Mouse (Mus musculus) forebrain, embryonic 10.5 days (tissue): Measurements from ENCODE around the gene Nfyc. TPM values are rescaled to one million over a fixed set of nuclear protein-coding genes. Genes with fewer than 3 reads are reported as not detected.

Source experiments
- DNase-seq: peaks from one replicate; pipeline ENCODE4 v3.0.0-alpha.2; 2017; ENCODE audit warnings: low spot score; ENCODE audit errors: extremely low spot score
- H3K27ac ChIP-seq: fragments of 300-500 bp; sonication (generic); 2 replicates; pipeline ENCODE4 v1.5.1; 2016; ENCODE audit warnings: mild to moderate bottlenecking
- H3K27me3 ChIP-seq: fragments of 300-500 bp; sonication (generic); 2 replicates; pipeline ENCODE4 v1.6.1; 2016; ENCODE audit warnings: mild to moderate bottlenecking; ENCODE audit not compliant: poor library complexity, severe bottlenecking
- H3K36me3 ChIP-seq: fragments of 300-500 bp; sonication (generic); replicated peaks from 2 replicates; pipeline ENCODE4 v1.6.1; 2016; ENCODE audit warnings: mild to moderate bottlenecking, moderate library complexity
- H3K4me1 ChIP-seq: fragments of 300-500 bp; sonication (generic); 2 replicates; pipeline ENCODE4 v1.6.1; 2016
- H3K4me3 ChIP-seq: fragments of 300-500 bp; sonication (generic); 2 replicates; pipeline ENCODE4 v1.5.1; 2016; ENCODE audit warnings: mild to moderate bottlenecking, moderate library complexity
- H3K9me3 ChIP-seq: fragments of 300-500 bp; sonication (generic); 2 replicates; pipeline ENCODE4 v1.6.1; 2016; ENCODE audit warnings: mild to moderate bottlenecking, moderate library complexity
- WGBS: fragments of 180-500 bp; shearing (Covaris S2); methylation state at CpG from one replicate; pipeline ENCODE4 v1.1.7; 2016; 5-methylcytosine and 5-hydroxymethylcytosine counted together
- polyA plus RNA-seq: library from polyadenylated mRNA; unstranded; fragments of >200 nt; fragmentation: Nextera tagmentation; extraction: Ambion mirVana; gene quantifications from 2 replicates; pipeline ENCODE4 v1.2.1, GENCODE M21; 2016

The Nfyc gene
- polyA plus RNA-seq = 128 and 131 TPM in 2 replicates

DNA sequence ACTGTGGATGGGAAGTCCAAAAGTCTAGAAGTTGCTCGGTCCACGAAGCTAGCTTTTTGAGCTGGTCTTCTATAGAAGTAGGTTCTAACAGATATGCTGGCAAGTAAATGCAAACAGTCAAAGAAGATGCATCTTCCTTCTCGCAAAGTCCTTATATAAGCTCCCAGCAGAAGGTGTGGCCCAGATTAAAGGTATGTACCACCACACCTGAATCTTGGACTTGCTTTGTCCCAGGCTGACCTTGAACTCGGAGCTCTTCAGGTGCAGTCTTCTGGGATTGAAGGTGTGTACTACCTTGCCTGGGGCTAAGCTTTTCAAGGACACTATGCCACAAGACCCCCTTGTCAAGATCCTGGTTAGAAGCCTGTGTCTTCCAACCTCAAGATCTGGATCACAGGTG, at the start of gene Nfyc:
Gene Nfyc, minus strand, starts transcription at position 101 of the 400 bp plus-strand sequence.
- Histone ChIP-seq H3K4me1 (0 out of 2 replicates have a peak, but pooled peaks cover under 1% of the 10 kb centered on the region), H3K9me3 (no peaks in the 10 kb centered on the region), H3K27ac (no peak within 1 kb of the TSS), H3K27me3 (no peaks in the 10 kb centered on the region), H3K4me3 (no peak within 1 kb of the TSS), H3K36me3 (no peaks in the 10 kb centered on the region)
- no peak for DNase-seq
- WGBS = 88% methylated on average over 4 of the region's 4 CpGs

DNA sequence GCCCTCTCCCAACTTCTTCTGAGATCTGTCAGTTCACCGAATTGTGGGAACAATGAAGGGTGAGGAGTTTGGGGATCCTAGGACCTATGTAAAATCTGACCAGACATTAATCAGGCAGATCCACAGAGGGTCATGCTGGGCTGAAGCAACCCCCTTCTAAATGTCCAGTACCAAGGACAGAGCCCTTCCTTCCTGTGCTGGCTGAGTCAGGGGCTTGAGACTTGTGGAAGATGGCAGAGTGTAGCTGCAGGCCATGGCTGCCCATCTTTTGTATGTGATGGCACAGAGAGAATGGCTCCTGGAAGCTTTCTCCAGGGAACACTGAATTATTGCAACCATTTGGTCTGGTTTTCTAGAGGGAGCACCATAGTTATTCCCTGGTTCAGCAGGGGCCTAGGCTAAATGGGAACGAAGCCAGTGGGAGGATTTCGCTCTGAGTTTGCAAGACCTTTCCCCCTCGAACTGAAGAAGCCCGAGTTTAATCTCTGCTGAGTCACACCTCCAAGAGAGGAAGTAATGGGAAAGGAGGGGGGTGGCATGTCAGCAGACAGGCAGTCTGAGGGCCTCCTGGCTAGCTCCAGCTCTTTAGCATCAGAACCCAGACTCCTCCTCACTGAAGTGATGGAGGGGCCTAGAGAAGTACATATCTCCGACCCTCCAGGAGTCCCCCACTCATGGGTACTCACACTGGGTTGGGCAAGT, 49.5 kb upstream of the Nfyc start:
- 67% methylated on average over 6 of the region's 6 CpGs for WGBS
- no peak overlapping the region for H3K4me3 ChIP-seq
- no peak for DNase-seq
- H3K27me3 ChIP-seq = no peaks in the 10 kb centered on the region
- no peak overlapping the region for H3K27ac ChIP-seq
- H3K4me1 ChIP-seq = peaks cover 32% of the 10 kb centered on the region
- no peaks in the 10 kb centered on the region for H3K9me3 ChIP-seq
- H3K36me3 ChIP-seq = no peaks in the 10 kb centered on the region

DNA sequence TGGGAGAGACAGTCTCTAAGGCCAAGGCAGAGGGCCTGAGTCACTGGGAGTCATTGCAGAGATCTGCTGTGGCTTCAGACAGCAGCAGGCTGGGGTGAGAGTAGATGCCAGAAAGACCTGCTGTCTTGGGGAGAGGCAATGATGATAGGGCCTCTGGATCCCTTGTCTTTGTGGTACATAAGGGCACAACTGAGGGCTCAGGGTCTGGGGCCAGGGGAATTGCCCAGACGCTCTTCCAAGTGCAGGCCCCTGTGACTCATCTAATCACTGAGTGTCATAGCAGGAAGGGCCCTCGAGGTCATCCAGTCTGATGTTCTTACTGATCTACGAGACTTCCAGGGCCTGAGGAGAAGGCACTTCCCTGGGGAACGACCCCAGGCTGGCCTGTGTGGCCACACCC, 48.0 kb upstream of the Nfyc start:
- no peak for DNase-seq
- Histone ChIP-seq H3K36me3 (no peaks in the 10 kb centered on the region), H3K9me3 (no peaks in the 10 kb centered on the region), H3K4me3 (no peak overlapping the region), H3K27me3 (no peaks in the 10 kb centered on the region), H3K27ac (no peak overlapping the region), H3K4me1 (peaks cover 22% of the 10 kb centered on the region)
- 68% methylated on average over 4 of the region's 4 CpGs for WGBS

DNA sequence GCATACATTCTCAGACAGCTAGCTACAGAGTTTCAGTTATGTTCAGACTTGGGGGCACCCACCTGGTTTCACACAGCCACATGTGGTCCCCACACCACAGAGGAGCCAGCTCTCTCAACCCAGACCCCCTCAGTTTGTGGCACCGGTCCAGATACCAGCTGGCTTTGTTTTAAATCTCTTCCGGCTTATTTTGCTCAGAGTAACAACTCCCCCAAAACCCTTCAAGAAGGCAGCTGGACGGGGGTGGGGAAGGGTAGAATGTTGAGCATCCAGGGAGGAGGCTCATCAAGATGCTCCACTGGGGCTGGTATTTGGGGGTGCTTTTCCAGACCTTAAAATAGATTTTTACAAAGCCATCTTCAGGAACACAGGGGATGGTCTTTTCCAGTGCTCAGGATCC, 47.4 kb upstream of the Nfyc start:
- Histone ChIP-seq H3K27me3 (no peaks in the 10 kb centered on the region), H3K27ac (no peak overlapping the region), H3K4me1 (peaks cover 22% of the 10 kb centered on the region), H3K36me3 (no peaks in the 10 kb centered on the region), H3K4me3 (no peak overlapping the region), H3K9me3 (no peaks in the 10 kb centered on the region)
- WGBS = 78% methylated on average over 3 of the region's 3 CpGs
- DNase-seq = no peak

DNA sequence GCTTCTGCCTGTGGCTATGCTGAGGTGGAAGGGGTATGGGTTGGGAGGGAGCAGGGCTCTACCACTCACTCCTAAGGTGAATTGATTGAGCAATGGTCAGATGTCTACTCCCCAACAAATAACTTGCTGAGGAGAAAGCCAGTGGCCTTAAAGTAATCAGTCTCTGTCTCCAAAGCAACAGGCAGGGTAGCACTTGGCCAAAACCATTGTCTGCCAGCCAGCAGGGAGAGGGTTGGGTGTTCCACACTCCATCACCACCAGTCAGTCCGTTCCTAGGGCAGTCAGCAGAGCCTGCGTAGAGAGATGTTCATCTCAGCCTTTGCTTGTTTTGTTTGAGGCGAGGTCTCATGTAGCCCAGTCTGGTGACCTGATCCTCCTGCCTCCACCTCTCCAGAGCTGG, 44.6 kb upstream of the Nfyc start:
- Histone ChIP-seq H3K27ac (no peak overlapping the region), H3K27me3 (no peaks in the 10 kb centered on the region), H3K9me3 (no peaks in the 10 kb centered on the region), H3K4me1 (no peaks in the 10 kb centered on the region), H3K4me3 (no peak overlapping the region), H3K36me3 (no peaks in the 10 kb centered on the region)
- DNase-seq = no peak
- 75% methylated on average over 3 of the region's 3 CpGs for WGBS

DNA sequence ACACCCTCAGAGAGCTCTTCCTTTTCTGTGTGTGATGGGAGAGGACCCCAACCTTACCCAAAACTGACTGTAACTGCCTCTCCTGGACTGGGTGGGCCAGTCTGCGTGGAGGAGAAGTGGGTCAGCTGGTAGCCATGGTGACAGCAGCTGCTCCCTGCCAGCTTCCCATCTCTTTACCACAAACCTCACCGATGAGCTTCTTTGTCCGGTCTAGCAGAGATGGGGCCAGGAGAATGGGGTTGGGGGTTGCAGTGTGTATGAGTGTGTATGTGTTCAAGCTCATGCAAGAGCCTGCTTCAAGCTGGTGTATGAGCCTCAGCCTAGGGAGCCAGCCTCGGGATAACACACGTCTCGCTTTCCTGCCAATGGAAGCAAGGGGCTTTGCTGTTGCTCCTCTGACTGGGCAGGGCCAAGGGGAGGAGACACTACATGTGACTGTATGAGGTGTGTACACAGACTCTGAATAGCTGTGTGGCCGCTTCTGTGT, 38.9 kb upstream of the Nfyc start:
- Histone ChIP-seq H3K27me3 (no peaks in the 10 kb centered on the region), H3K27ac (no peak overlapping the region), H3K9me3 (no peaks in the 10 kb centered on the region), H3K36me3 (no peaks in the 10 kb centered on the region), H3K4me1 (peaks cover 12% of the 10 kb centered on the region), H3K4me3 (no peak overlapping the region)
- 65% methylated on average over 7 of the region's 7 CpGs for WGBS
- DNase-seq = no peak

DNA sequence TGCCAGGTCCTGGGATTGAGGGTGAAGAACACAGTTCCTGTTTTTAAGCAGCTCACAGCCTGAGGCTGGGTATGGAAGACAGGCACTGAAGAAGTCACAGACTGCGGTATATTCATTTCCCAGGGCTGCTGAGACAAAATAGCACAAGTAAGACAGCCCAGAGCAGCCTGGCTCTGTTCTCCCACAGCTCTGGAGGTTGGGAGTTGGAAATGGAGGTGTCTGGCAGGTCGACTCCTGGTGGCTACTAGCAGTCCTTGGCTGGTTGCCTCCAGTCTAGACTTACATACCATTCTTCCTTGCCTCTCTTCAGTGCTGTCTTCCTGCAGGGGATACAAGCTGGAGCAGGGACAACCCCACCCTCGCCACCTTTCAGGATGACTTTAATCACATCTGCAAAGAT, 37.6 kb upstream of the Nfyc start:
- Histone ChIP-seq H3K4me3 (no peak overlapping the region), H3K27ac (no peak overlapping the region), H3K9me3 (no peaks in the 10 kb centered on the region), H3K4me1 (peaks cover 12% of the 10 kb centered on the region), H3K36me3 (no peaks in the 10 kb centered on the region), H3K27me3 (no peaks in the 10 kb centered on the region)
- no peak for DNase-seq
- WGBS = 79% methylated on average over 3 of the region's 3 CpGs

DNA sequence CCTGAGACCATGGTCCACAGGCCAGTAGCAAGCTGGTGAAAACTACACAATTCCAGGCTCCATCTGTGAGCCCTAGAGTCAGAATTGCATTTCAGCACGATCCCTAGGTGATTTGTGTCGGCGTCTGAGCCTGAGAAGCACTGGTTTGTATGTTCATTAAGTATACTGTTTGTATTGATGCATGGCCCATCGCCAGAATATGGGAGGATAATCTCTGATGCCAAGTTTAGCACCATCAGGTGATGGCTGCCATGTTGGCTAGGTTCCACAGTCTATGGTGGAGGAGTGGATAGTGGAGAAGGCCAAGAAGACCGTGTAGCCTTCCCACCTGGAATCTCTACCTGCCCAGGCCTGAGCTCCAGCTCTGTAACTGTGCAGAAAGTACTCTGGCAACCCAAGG, 36.9 kb upstream of the Nfyc start:
- no peak for DNase-seq
- Histone ChIP-seq H3K36me3 (no peaks in the 10 kb centered on the region), H3K9me3 (no peaks in the 10 kb centered on the region), H3K27ac (no peak overlapping the region), H3K4me1 (peaks cover 12% of the 10 kb centered on the region), H3K4me3 (no peak overlapping the region), H3K27me3 (no peaks in the 10 kb centered on the region)
- WGBS = 87% methylated on average over 5 of the region's 5 CpGs

DNA sequence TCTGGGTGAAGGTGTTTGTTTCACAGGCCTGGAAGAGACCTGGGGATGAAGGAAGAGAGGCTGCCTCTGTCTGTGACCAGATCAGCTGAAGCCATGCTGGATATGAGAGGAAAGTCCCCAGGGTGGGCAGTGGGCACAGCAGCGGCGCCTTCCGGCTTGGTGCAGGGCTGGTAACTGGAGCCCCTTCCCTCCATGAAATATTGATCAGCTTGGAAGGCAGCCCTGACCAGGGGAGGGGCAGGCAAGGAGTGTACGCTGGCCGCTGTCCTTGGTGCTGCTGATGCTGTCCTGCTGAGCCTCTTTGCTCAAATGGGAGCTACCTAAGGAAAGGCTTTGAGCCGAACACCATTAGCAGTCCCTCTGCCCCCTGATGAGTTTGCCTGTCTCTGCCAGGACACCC, 34.8 kb upstream of the Nfyc start:
- DNase-seq = peak; percentile 47
- Histone ChIP-seq H3K27me3 (no peaks in the 10 kb centered on the region), H3K4me3 (no peak overlapping the region), H3K27ac (no peak overlapping the region), H3K9me3 (no peaks in the 10 kb centered on the region), H3K4me1 (peaks cover 12% of the 10 kb centered on the region), H3K36me3 (no peaks in the 10 kb centered on the region)
- WGBS = 15% methylated on average over 6 of the region's 6 CpGs

DNA sequence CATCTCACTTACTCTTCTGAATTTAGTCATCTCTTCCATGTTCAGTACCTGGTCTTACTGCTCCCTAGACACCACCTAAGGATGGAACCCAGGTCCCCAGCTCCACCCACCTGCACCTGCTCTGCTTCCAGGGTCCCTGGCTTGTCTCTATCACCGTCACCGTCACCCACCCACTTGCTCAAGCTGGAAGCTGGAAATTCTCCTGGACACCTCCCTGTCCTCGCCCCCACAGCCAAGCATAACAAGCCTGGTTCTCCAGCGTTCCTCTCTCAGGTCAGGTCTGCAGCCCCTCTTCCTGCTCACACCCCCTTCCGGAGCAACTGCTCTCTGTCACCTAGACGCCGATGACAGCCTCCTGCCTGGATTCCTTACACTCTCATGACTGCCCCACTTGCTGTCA, 28.5 kb upstream of the Nfyc start:
- 89% methylated on average over 7 of the region's 7 CpGs for WGBS

DNA sequence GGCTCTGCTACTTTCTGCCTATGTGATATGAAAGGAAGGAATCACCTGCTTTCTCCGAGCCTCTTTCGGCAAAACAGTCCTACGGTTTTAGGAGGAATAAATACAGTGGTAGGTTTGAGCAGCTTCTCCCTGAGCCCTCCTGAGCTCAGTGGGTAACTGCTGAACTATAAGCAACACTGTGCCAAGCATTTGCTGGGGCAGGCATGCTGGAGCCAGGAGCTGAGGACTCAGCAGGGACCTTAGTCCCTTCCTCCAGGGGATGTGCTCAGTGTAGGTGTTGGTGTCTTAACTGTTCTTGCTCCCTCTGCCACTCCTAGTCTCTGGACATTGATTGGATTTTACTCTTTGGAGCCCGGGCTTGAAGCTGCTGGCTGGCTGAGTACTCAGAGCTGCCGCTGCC, 25.0 kb upstream of the Nfyc start:
- H3K4me3 ChIP-seq = no peak overlapping the region
- 41% methylated on average over 4 of the region's 5 CpGs for WGBS
- no peaks in the 10 kb centered on the region; the same call in 1 of the 2 replicates for H3K9me3 ChIP-seq
- no peaks in the 10 kb centered on the region for H3K36me3 ChIP-seq
- DNase-seq = no peak
- H3K4me1 ChIP-seq = peaks cover 28% of the 10 kb centered on the region
- H3K27ac ChIP-seq = no peak overlapping the region
- H3K27me3 ChIP-seq = peaks cover 62% of the 10 kb centered on the region

More for the DNA sequence above, 28.5 kb upstream of the Nfyc start:
- Histone ChIP-seq H3K4me3 (no peak overlapping the region), H3K9me3 (no peaks in the 10 kb centered on the region), H3K4me1 (peaks cover 25% of the 10 kb centered on the region), H3K36me3 (no peaks in the 10 kb centered on the region), H3K27ac (no peak overlapping the region), H3K27me3 (peaks cover 35% of the 10 kb centered on the region)
- no peak for DNase-seq

DNA sequence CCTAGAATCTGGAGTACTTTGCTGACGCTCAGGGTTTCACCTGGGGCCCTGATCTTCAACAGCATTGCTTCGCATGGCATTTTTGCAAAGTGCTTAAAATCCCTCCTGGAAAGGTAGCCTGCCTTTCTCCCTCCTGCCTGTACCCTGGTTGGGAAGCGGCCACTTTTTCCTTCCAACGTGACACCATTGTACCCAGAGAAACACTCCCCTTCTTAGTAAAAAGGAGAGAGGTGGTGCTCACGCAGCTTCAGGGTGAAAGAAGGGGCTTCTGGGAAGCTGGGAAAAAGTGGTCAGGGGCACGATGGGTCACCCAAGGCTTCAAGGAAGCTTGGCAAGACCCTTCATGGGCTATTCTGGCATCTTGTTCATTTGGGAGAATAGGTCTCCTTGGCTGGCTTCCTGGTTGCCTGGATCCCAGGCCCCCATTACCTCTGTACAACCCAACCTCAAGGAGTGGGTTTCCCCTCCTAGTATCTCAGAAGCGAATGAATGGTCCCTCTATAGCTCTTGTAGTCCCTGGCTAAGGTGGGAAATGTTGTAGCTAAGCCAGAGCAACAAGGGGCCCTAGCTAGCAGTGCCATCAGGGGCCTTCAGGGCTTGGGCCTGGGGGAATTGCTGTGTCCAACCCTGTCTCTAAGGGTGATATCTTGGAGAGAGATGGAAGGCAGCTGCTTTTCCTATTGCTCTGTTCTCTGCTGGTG, 24.1 kb upstream of the Nfyc start:
- H3K36me3 ChIP-seq = no peaks in the 10 kb centered on the region
- peaks cover 63% of the 10 kb centered on the region for H3K27me3 ChIP-seq
- DNase-seq = no peak
- H3K9me3 ChIP-seq = no peaks in the 10 kb centered on the region; the same call in 1 of the 2 replicates
- peaks cover 28% of the 10 kb centered on the region for H3K4me1 ChIP-seq
- peak overlapping the region; percentile 82 for H3K4me3 ChIP-seq
- peak overlapping the region; percentile 83 for H3K27ac ChIP-seq
- 13% methylated on average over 7 of the region's 7 CpGs for WGBS
